Mouse (Mus musculus): ENCODE data around the gene Rbms1.

Rbms1 gene

DNA sequence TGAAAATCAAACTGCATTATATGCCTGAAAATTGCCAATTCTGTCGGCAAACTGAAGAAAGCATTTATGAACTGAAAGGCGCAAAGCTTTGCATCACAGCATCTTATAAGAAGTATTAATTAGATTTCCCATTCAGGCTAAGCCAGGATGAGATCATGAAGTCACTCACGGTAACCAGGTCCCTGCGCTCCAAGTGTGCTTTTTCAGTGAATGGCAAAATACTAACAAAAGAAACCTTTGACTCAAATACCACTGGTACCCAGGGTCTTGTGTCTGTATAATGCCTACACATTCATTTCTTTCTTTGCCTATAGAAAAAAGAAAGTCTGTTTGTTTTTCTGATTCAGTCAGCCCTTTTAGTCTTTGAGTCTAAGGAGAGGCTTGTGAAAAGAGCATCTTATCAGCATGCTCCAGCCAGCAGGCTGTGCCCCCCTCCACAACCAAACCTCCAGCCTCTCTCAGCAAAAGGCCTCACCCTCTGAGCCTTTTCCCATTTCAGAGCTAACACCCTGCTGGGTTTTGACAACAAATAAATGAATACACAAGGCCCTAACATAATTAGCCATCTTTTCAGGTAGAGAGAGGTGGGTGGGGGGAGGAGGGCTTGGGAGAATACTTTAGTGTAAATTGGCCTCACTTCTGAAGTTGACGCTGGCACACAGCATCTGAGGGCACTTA, 83.7 kb downstream of the Rbms1 start:
- DNase-seq (ENCODE audit: low spot score), result peak; percentile 55

DNA sequence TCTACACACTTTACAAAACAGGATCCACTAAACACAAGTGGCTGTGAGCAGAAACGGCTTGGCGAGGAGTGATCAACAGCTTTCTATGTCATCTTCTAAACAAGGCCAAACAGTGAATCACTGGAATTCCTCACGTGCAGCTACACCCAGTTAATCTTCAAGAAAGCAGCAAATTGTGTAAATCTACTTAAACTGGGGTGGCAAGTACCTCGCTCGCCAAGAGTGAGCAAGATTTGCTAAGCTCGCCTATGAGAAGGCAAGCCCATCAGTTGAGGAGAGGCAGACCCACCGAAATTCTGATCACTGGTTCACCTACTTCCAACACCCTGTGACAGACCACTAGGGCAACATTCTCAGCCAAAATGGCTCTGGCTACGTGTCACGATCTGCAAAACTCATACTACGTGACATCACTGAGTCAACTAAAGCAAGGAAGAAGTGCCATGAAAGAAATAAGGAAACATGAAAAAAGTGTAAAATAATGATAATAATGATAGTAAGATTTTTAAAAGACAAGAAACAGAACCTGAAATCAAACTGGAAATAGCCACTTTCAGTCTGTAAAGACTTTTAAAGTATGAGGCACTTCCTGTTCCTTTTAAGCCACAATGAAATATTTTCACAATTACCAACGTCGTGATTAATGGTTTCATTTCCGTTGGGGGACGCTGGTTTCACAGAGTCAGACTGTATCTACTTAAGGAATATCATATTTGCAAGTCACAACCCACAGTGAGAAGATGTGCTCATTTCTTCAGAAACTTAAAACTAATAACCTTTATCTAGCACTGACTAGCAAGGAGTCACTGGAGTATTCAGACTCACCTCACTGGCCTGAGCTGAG, 85.2 kb downstream of the Rbms1 start:
- no peak for DNase-seq (ENCODE audit: low spot score)

DNA sequence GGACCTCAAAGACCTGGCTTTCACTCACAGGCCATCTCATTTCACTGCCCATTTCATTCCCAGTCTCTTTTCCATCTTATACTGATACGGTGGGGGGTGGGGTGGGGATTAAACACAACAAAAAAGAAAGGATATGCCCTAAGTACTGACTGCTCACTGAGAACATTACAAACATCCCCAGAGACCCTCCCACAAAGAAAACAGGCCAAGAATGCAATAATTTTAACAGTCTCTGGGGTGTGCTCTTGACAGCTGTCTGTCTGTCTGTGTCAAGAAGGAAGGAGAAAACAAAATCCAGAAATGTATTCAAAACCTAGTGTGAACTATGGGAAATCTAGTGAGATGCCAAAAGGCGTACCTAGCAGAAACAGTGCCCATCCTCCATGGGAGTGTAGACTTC, 86.1 kb downstream of the Rbms1 start:
- DNase-seq (ENCODE audit: low spot score), result no peak

DNA sequence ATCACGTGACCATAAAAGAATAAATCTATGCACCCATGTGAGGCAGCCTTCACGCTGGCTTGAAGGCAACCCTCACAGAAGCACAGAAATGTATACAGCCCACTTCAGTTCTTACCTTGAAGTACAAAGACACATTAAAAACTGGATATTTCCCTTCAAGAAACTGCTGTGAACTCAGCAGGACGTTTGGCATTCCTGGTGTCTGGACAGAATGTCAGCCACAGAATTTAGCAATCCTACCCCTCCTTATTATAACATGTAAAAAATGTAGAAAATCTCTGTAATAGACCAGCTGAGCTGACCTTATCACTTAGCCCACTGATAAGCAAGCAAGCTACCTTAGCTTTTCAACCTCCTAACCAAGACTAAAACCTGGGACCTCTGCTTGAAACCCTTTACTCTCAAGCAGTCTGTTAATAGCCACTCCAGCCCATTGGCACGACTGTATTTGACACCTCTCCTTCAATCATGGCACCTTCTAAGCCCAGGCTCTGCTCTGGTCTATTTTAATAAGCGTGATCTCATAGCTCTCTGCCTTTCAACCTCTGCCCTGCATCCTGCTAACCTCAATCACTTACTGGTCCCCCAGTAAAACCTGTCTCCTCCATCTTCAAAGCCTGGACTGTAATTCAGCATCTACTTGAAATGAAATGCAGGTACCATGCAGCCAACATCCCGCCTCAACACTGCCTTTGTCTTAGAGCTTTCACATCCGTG, 90.7 kb downstream of the Rbms1 start:
- no peak for DNase-seq (ENCODE audit: low spot score)

DNA sequence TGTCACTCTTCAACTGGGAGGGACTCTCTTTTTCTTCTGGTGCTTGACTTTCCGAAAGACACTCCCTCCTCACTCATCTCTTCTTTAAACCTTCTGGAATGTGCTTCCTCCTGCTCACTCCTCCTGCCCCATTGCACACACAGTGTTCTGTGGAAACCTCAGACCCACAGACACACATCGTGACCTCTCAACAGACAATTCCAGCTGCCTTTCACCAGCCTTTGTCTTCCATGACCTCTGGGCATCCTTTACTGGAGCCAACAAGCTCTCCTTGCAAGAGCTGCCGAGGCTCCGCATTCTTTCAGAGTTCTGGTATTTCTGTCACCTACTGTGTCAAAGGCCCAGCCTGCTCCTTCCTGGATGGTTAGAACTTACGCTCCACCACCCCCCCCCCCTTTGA, 92.0 kb downstream of the Rbms1 start:
- DNase-seq (ENCODE audit: low spot score), result no peak

DNA sequence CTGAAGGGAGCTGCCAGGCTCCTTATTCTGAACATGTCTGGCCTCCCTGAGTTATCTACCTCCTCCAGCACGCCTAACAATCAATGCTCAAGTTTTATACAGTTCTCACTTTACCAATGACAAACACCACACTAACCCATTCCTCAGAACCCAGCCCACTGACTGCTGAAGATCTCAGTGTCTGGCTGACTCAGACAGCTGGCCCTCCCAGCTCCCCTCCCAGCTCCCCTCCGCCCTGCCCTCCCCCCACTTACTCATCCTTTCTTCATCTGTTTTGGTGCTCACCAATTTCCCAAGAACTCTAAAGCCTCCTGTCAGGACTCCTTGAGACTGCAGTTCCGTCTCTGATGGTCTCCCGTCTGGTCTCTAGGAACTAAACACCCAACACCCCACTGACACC, 92.5 kb downstream of the Rbms1 start:
- DNase-seq (ENCODE audit: low spot score), result no peak

DNA sequence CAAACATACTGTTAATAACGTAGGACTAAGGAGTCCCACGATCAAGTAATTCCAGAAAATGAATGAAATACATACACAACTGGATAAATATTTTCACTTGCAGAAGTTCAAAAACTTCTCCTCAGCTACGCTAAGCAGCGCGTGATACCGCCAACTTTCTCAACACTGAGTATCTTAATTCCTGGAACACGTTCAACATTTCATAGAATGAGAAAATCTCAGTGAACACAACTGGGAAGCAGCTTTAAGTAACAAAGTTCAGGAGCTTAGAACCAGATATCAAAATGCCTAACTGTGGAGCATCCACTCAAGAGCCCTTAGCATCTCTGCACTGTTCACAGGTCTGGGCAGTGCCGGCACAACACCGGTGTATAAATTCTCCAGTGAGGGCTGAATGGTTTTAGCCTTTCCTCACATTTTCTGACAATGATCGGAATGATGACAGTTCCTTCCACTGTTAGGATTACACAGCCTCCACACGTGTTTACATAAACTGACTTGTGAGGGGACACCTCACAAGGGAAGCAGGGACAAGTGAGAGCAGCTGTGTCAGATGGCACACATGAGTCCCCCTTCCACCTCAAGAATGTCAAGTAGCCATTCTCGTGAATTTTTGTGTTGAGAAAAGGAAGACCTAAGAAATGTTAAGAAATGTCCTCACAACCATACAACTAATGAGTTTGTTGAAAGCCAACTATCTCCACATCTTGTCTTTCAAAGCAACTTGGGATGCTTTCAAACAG, 93.8 kb downstream of the Rbms1 start:
- no peak for DNase-seq (ENCODE audit: low spot score)

DNA sequence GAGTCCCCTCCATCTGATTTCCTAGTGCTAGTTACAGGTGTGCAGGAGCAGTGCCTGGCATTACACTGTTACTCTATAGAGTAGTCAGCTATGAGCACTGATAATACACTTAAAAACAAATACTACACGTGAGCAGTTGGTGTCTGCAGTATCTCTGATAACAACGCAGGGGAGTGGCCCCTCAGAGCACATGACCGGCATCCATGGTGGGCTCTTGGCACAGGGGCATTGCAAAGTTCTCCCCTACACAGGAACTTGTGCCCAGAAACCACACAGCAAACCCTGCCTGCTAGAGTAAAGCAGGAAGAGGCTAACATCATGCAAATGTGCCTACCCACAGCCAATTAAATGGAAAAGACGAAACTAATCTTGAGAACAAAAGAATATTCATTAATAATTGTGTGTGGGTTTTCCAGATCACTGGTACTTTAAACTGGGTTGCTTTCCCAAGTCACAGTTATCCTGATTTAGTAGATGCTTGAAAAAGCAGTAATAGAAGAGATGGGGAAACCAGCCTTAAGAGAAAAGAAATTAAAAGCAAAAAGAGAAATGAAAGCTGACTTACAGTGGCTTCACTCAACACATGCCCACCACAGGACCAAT, 94.8 kb downstream of the Rbms1 start:
- DNase-seq (ENCODE audit: low spot score), result no peak

DNA sequence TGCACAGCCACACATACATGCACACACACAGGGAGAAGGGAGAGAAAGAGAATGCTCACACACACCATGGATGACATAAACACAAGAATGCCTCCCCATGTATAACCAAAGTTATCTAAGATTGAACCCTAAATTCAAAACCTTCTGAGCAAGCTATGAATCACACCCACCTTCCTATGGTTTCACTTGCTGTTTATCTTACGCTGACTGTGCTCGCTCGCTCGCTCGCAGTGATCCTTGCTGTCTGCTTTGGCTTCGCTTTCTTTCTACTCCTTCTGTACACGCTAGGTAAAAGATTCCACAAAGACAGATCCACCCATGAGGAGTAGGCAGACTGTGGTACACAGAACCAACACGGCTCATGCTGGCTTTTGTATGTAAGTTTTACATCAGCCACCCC, 95.7 kb downstream of the Rbms1 start:
- no peak for DNase-seq (ENCODE audit: low spot score)

DNA sequence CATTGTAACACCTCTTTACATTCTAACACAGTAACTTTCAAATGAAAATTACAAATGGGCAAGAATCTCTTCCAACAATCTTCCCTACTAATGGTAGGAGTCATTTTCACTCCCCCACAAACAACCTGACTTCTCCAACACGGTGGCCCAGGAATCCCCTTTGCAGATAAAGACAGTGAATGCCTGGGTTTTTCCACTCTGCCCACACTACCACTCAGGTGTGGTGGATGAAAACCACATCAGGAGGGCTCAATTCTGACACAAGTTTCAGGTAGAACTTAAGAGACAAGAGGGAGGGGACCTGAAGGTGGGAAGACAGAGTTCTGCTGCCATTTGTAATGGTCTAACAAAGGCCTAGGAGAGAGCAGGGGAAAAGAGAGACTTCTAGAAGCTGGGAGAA, 97.1 kb downstream of the Rbms1 start:
- no peak for DNase-seq (ENCODE audit: low spot score)

DNA sequence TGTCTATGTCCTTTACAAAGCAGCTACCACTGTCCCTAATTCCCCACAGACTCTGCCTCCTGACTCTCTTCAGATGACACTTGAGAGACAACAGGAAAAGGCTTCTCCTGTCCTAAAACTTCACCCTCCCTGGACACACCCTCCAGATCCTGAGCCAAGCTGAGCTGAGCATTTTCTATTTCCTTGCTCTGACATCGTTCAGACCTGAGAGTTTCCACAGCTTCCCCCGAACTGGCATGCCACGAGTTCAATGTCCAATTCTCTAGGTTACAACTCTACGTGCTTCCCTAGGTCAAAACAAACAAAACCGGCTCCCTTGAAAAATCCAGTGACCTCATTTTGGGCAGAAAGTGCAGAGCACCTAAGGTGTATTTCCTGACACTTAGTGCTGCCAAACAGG, 98.0 kb downstream of the Rbms1 start:
- DNase-seq (ENCODE audit: low spot score), result no peak

DNA sequence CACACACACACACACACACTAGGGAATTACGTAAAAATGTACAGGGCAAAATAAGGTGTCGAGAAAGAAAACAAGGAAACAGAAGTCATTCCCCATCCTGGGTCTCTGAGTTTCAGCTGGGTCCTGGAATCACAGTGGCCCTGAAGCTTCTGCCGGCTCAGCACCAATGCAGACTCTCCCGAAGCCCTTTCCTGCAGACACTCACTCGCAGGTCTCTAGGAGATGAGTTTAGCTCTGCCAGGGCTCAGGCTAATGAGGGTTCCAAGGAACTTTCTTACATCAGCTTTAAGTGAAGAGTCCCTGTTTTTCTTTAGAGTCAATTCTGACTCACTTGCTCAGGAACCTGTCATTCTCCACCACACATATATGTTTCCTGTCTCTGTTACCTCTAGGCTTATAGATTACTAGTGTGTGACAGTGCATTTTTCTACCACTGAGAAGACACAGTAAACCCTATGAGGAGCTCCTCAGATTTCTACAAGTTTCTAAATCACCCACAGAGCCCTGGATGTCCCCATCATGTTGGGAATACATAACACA, 98.7 kb downstream of the Rbms1 start:
- DNase-seq (ENCODE audit: low spot score), result peak; percentile 58

DNA sequence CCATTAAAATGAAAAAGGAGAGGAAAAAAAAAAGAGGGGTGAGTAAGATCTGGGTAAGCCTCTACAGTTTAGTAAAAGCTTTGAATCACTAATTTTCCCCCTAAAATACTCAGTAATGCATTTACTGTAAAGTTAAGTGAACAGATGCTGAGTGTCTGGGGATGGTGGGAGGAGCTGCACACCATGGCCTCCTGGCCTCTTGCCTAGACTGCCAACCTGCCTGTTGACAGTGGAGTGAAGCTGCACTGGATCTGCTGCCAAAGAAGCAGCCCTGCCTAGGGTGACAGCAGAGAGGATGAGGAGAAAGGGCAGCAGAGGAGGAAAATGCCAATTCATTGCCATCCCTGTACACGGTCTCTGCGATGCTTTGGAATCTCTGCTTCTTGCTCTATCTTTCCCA, 99.2 kb downstream of the Rbms1 start:
- DNase-seq (ENCODE audit: low spot score), result peak; percentile 76

DNA sequence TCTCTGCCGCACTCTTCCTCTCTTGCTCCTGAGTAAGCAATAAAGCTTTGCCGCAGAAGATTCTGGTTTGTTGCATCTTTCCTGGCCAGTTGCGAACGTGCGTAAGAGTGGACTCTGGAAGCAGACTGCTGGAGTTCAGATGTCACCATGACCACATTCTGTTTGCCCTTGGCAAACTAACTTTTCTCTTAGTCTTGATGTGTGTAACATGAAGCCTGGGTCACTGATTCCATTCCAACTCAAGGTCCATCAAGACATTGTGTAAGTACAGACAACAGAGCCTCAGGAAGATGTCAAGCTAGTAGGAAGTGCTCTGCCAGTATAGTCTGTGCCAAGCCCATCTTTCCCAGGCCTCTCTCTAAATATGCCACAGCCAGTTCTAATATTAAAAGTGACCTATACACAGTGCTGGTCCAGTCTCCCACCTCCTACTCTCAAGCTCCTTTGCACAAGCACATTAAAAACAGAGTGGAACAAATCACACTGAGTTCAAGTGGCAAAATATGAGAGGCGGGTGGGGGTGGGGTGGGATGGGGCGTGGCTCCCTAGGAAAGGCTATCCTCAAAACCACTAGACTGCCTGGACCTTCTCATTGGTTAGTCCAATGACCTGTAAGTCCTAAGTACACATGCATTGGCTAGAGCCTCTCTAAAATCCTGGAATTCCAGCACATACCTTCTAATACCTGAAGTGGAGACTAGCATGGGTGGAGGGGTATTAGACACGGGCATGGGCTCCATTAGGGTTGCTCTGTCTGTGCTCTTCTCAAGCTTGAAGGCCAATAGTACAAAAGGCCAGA, 99.9 kb downstream of the Rbms1 start:
- no peak for DNase-seq (ENCODE audit: low spot score)

DNA sequence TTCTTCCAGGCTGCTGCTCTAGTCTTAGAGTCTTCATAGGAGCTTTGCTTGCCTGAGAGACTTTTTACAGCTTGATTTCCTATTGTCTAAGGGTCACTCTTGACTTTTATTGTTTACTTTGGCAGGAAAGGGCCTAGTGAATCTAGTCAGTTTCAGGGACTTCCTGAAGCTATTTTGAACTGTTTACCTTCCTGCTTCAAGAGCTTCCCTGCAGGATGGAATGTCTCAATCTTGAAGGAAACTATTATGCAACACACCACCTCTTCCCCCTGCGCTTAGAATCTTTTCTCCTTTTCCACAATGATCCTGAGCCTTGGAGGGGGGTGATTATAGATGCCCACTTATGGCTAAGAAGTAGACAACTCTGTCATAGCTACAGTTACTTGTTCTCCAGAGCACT, 104.9 kb downstream of the Rbms1 start:
- DNase-seq (ENCODE audit: low spot score), result no peak

DNA sequence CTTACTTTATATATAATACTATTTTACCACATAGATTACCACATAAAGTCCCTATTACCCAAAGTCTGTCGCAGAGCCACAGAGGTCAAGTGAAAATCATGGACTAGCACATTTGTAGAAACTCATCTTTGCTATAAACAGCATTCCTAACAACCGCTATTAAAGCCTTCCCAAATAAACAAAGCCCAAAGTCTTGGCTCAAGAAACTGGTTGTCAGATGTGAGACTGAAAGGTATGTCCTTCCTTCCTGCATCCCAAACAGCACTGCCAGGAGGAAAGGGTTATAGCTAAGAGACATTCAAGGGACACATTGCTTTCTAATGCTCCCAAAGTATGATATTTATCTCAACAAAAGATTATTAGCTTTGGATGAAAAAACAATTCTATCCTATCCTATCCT, 106.9 kb downstream of the Rbms1 start:
- DNase-seq (ENCODE audit: low spot score), result no peak

DNA sequence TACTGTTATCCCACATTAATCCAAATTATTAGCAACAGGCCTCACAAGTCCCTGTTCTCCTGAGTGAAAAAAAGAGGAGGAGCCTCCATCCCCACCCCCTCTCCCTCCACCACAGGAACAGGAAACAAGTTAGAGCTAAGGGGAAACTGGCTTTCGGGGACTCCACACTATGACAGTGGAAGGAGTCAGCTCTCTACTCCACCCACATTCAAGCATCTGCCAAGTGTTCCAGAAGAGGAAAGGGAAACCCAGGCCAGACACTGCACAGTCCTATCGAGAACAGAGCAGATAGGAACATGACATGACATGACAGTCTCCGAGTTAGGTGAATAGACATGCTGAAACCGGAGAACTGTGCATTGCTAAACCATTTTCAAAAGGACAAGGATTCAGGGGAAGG, 108.0 kb downstream of the Rbms1 start:
- peak; percentile 46 for DNase-seq (ENCODE audit: low spot score)

DNA sequence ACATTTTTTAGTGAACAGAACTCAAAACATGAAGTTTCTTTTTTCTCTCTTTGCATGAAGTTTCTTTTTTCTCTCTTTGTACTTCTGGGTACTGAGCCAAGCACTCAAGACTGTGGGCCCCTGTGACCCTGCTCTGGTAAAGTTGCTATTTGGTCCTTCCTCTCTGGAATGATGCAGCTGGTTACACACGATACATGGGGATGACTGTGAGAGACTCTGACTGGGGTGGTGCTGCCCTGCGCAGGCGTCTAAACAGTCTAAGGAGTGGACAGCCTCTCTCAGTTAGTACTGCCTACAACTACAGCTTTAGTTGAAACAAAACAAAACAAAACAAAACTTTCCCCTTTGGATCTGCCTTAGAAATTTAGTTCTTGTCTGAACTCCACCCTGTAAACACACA, 111.1 kb downstream of the Rbms1 start:
- no peak for DNase-seq (ENCODE audit: low spot score)

DNA sequence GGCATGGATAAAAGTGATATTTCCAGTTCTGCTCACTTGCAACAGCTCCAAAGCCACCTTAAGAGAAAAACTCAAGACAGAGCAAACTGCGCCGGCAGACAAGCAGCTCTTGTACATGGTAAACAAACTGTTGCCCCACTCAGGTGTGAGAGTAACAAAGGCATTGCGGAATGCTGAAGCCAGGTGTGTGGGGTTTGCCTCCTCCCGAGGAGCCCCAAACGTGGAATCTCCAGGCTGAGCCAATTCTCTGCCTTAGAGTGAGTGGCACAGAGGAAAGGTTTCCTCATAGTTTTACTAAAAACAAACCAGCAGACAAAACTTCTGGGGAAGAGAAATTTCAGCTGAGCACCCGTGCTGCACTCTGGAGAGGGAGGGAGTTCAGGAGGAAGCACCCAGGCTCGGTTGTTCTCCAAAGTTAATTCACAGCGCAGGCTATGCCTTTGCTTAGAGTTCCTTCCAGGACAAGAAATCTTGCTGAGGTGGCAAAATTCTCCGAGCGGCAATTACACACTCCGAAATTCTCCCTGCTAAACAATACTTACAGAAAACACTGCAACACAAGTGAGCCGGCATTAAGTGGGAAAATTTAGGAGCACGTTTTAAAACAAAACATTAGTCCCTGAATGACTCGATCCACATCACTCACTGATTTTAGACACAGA, 111.8 kb downstream of the Rbms1 start:
- DNase-seq (ENCODE audit: low spot score), result no peak

DNA sequence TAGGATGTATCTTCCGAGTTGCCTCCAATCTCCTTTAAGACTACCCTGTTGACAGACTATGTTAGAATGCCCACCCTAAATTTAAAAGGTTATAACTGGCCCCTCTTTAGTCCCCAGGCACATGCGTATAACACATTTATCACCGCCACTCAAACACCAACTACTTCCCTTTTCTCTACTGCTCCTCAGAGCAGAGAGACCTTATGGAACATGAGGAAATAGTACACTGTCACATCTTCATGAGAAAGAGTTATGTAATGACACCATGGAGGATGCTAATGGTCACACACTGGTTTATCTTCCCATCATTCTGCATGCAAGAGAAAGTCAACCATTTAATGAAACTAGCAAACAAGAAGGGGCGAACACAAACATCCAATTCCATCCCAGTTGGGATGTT, 114.5 kb downstream of the Rbms1 start:
- no peak for DNase-seq (ENCODE audit: low spot score)

Data from MN1 (cell line).